Mouse (Mus musculus) heart, postnatal 25 days (tissue): ENCODE results near the gene Aox1. TPM values are rescaled to one million over a fixed set of nuclear protein-coding genes. Genes with fewer than 3 reads are reported as not detected.
A peak's percentile ranks its signal among the peaks of the same experiment; 100 is the strongest.

Source experiments
- DNase-seq: peaks from one replicate; pipeline ENCODE4 v3.0.0; 2022; ENCODE audit warnings: low spot score
- intact Hi-C: fragments of 180-260 bp; cut with DNase I; formaldehyde crosslinking; loops from one replicate; pipeline ENCODE4 v1.15.1; 2025
- total RNA-seq, 2 experiments: library from RNA; stranded (reverse); gene quantifications; 2 replicates each; pipeline ENCODE4 v1.2.3; 2021

The Aox1 gene
- total RNA-seq, 2 experiments from 2014 or later, result 6.3 to 6.5 TPM

- intact Hi-C loops, result no loop called here
- DNase-seq, result peak; percentile 28
Observed at GRCm38 (mm10) chr1:58101531-58102146, 71.9 kb downstream of the Aox1 start.

- intact Hi-C loops, result no loop called here
- DNase-seq, result no peak
Observed at GRCm38 (mm10) chr1:58102494-58102893, 72.8 kb downstream of the Aox1 start.

GRCm38 (mm10) chr1:58105685-58106084 is 76.0 kb downstream of the Aox1 start:
- no peak for DNase-seq

GRCm38 (mm10) chr1:58107066-58107465 is 77.3 kb downstream of the Aox1 start:
- no peak for DNase-seq
- intact Hi-C loops, result no loop called here

More at GRCm38 (mm10) chr1:58105685-58106084, 76.0 kb downstream of the Aox1 start:
- intact Hi-C loops, result no loop called here

- no peak for DNase-seq
- intact Hi-C loops, result no loop called here
Observed at GRCm38 (mm10) chr1:58110241-58110640, 80.5 kb downstream of the Aox1 start.

GRCm38 (mm10) chr1:58111315-58111714 is 81.6 kb downstream of the Aox1 start:
- no peak for DNase-seq
- intact Hi-C loops, result no loop called here

GRCm38 (mm10) chr1:58112880-58113279 is 83.1 kb downstream of the Aox1 start, which contains the start of gene Aox3:
Gene Aox3 (plus strand): TSS chr1:58113130.
- intact Hi-C loops, result no loop called here
- DNase-seq, result peak; percentile 53

GRCm38 (mm10) chr1:58113441-58113840 is 83.7 kb downstream of the Aox1 start:
- no peak for DNase-seq
- intact Hi-C loops, result no loop called here

- intact Hi-C loops, result no loop called here
- DNase-seq, result no peak
Observed at GRCm38 (mm10) chr1:58114021-58114560, 84.4 kb downstream of the Aox1 start.

- DNase-seq, result no peak
- intact Hi-C loops, result no loop called here
Observed at GRCm38 (mm10) chr1:58114666-58115375, 85.1 kb downstream of the Aox1 start.

- DNase-seq, result no peak
- intact Hi-C loops, result no loop called here
Observed at GRCm38 (mm10) chr1:58118231-58118630, 88.5 kb downstream of the Aox1 start.

GRCm38 (mm10) chr1:58124901-58125300 is 95.2 kb downstream of the Aox1 start:
- intact Hi-C loops, result no loop called here
- DNase-seq, result no peak

- DNase-seq, result no peak
- intact Hi-C loops, result no loop called here
Observed at GRCm38 (mm10) chr1:58137891-58138290, 108.2 kb downstream of the Aox1 start.

- intact Hi-C loops, result no loop called here
- DNase-seq, result no peak
Observed at GRCm38 (mm10) chr1:58138986-58139385, 109.3 kb downstream of the Aox1 start.

GRCm38 (mm10) chr1:58140607-58141006 is 110.9 kb downstream of the Aox1 start:
- no peak for DNase-seq
- intact Hi-C loops, result no loop called here

- no peak for DNase-seq
- intact Hi-C loops, result loop anchor here (5.0 kb wide), 1 partner anchor 717 kb away; no protein-coding TSS in a partner anchor
Observed at GRCm38 (mm10) chr1:58144384-58145069, 114.8 kb downstream of the Aox1 start.

- intact Hi-C loops, result loop anchor here (5.0 kb wide), 1 partner anchor 719 kb away; no protein-coding TSS in a partner anchor
- no peak for DNase-seq
Observed at GRCm38 (mm10) chr1:58146026-58146425, 116.3 kb downstream of the Aox1 start.

GRCm38 (mm10) chr1:58147776-58148175 is 118.0 kb downstream of the Aox1 start:
- intact Hi-C loops, result loop anchor here (5.0 kb wide), 1 partner anchor 720 kb away; no protein-coding TSS in a partner anchor
- DNase-seq, result no peak

GRCm38 (mm10) chr1:58152247-58152646 is 122.5 kb downstream of the Aox1 start:
- intact Hi-C loops, result no loop called here
- no peak for DNase-seq
